Mouse (Mus musculus): Measurements from ENCODE around the gene Map2k5.
A peak's percentile ranks its signal among the peaks of the same experiment; 100 is the strongest.

The Map2k5 gene

DNA sequence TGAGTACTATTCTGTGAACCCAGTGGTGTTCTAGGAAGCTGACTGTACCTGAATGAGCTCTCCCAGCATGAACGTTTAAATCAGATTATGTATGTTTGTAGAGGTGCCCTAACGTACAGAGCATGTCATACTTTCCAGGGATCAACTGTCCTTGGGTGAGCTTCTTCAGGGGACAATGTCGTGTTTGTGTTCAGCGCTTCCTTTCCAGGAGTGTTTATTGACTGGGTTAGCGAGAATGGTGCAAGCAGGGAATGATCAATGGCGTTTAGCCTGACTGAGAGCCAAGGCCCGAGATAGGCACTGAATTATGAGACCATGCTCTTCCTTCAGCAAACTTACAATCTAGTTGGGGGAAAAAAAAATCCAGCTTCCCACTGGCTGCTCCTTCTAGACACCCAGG is 193.8 kb downstream of the Map2k5 start:
- no peak for DNase-seq (ENCODE audit: low spot score)

DNA sequence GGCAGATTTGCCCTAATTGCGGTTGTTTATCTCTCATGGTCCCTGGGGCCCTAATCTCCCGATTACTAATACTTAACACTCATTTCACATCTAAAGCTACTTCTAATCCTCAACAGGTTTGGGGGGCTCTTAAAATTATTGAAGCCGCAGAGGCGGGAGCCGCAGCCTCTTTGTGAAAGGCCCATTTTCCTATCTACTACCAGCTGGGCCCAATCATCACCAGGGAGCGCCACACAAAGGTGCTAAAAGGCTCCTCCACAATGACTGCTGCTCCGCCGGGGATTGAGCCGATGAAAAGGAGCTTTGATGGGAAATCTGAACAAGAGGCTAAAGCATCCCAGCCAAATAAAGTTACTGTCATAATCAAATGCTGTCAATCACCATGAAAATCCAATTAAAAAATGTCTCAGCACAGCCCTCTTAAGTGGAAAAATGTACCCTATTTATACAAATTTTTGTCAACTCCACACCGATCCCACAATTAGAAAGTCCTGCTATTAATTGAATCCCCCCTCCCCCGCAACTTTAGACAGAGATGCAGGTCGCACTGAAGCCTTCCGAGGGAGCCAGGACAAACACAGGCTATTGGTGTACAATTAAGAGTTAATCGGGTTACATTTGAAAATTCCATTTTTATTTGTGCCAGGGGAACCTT is 195.3 kb downstream of the Map2k5 start:
- DNase-seq (ENCODE audit: low spot score), result no peak

DNA sequence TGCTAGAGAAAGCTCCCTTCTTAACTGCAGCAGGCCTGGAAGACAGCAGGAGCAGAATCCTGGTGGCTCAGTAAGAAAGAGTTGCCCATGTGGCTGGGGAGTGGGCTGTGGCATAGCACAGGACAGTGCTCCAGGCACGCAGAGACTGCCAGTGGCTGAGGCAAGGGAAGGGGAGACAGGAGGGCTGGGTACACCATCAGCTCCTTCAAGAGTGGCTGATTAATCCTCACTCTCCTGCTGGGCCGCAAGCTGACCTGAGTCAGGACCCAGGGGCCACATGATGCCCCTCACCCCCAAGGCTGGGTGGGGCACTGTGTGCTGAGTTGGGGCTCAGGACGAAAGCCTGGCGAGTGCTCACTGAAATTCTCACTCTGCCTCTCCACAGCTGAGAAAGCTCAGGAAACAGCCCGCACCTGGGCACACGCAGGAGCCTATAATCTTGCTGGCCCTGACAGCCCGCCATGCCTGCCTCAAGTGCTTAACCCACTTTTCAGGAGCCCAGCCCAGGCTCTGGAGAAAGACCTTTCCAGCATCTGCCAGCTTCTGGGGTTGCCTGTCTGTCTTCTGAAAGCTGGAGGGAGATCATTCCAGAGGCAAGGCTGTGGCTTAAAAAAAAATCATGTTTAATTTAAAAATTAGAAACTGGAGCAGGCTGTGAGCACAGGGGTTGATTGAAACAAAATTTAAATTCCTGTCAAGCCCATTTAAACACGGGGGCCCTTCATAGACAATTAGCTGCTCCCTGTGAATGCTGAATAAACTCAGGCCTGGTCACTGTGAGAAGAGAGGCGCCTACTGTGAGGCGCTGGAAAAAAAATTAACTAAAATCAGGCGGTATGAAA is 196.1 kb downstream of the Map2k5 start:
- DNase-seq (ENCODE audit: low spot score), result no peak

DNA sequence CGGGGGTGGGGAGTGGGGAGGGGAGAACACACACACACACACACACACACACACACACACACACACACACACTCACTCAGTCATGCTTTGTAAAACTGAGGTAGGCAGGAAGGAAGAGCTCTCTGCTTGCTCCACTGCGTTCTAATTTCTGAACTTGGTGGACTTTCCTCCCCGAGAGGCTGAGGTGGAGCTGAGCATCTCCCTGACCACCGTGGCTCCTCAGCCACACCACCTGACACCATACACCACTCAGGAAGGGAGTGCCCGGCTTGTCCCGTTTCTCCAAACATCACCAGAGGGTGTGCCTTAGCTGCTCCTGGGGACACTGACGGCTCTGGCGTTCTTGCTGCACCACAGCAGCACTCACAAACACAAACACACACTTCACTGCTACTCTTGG is 199.4 kb downstream of the Map2k5 start:
- DNase-seq (ENCODE audit: low spot score), result no peak

DNA sequence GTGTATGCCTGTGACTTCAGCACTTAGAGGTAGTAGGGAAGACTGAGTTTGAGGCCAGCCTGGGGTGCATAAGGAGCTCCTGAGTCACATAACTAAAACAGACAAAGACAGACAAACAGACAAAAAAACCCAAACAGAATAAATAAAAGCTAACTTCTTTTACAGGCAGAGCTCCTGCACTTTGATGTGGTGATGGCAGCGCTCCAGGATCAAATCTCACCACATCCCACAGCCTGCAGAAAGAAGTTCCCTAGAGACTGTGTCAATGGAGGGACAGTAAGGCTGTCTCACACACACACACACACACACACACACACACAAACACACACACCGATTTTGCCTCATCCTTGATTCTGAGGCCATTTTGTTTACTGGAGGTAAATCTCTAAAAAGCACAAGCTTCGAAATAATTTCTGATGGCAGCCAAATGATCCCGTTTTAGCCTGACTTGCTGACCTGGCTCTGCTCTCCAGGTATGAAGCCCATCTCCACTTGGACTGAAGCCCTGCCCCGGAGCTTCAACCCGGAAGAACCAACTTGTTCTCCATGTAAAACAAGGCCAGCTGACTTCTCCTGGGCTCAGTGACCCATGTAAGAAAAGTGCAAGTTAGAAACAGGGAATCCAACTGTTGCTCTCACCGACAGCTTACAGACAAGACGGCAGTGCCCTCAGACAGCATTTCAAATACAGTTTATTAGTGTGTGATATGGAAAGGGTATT is 203.5 kb downstream of the Map2k5 start:
- no peak for DNase-seq (ENCODE audit: low spot score)

DNA sequence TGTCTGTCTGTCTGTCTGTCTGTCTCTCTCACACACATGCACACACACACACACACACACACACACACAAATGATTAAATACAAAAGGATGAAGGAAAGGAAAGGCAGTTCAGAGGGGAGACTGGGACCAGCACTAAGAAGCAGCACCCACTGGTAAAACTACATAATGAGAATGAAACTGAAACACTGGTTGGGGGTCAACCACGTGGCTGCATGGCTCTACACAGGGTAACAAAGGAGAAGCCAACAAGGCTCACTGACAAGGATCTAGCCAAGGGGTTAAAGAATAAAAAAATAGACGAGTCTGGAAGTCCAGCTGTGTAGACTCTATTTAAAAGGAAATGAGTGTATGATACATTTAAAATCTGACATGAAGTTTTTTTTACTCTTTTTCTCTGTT is 205.8 kb downstream of the Map2k5 start:
- no peak for DNase-seq (ENCODE audit: low spot score)

DNA sequence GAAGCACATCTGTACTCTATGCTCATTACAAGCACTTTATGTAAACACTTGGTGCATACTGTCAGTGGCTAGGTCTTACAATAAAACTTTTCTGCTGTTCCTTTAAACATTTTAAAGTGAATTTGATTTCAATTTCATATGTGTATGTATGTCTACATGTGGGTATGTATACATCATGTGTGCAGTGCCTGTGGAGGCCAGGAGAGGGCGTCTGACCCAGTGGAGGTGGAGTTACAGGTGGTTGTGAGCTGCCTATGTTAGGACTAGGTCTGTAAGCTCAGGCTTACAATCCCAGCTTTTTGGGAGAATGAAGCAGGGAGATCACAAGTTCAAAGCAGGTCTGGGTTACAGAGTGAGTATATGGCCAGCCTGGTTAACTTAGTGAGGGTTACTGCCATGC is 208.6 kb downstream of the Map2k5 start:
- no peak for DNase-seq (ENCODE audit: low spot score)

DNA sequence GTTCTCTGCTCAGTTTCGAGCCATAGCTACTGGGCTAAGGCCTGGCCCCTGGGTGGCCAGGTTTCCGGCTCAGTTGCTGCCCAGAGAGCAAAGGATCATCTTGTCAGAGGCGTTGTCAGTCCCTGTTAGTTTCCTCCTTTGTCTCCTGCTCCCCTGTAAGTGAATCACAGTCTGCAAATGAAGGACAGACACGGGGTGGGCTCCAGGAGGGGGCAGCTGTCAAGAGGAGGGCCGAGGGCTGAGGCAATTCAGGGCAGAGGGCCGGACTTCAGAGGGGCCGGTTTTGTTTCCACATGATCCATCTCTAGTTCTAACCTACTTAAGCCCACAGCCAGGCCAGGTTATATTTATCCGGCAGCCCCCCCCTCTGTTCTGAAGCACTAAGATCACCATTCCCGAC is 212.6 kb downstream of the Map2k5 start:
- DNase-seq (ENCODE audit: low spot score), result no peak

DNA sequence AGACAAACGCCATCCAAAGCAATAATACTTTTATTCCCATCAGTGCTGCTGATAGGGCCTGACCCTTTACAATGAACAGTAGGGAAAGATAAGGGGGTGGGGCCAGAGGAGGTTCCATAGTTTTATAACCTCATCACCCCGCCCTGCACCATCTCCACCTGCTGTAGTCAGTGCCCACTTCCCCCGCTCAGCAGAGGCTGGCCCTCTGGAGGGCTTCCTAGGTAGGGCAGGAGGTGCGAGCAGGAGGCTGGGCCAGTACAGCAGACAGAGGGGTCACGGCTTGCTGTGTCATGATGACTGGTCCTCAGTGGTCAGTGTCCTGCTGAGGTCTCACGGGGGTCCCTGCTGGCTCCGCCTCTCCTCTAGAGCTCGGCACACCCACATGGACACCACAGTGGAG is 213.9 kb downstream of the Map2k5 start:
- no peak for DNase-seq (ENCODE audit: low spot score)

DNA sequence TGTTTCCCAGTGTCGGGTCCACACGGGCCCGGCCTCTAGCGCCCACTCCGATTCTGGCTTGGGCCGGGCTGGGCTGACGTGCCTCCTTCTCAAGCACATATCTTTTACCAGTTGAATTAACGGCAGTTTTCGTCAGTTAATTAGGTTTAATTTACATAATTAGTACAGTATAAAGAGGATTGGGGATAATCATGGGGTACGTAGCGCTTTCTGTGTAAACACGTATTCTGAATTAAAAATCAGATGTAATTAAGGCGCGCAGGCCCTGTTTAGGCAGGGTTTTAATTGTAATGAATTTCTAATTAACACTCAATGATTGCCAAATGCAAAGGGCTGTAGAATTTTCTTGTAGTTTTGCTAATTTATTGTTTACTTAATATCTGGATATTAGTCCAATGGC is 225.8 kb downstream of the Map2k5 start:
- DNase-seq (ENCODE audit: low spot score), result no peak

DNA sequence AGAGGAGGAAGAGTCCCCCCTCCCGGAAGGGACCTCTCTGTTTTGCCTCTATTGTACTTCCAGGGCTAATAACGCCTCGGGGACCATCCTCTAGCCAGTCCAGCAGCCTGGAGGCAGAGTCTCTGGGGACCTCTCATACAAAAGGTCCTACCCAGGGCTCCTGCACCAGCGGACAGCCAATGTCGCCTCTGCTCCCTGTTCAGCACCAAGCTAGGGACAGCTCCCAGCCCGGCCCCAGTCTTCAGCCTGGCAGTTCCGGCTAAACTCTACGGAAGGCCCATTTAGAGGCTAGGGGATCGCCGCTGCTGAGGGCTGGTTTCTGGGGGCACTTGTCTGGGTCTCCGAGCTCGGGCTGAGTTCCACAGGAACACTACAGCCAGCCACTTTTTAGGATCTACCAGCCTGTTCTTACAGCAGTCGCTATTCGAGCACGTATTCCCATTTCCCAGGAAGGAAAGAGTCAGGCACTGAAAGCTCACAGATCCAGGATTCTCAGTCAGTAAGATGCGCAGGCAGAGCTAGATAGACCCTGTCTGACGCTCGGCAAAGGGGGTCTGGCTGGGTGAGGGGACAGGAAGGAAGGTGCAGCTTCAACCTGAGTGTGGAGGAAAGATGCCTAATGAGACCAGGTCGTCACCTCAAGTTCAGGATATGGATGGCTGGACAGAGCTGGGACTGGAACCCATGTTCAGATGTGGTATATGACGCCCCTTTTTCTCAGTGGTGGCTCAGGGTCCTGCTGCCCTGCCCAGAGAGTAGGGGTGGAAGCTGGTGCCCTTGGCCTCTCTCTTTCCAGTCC is 226.4 kb downstream of the Map2k5 start:
- peak; percentile 75 for DNase-seq (ENCODE audit: low spot score)

DNA sequence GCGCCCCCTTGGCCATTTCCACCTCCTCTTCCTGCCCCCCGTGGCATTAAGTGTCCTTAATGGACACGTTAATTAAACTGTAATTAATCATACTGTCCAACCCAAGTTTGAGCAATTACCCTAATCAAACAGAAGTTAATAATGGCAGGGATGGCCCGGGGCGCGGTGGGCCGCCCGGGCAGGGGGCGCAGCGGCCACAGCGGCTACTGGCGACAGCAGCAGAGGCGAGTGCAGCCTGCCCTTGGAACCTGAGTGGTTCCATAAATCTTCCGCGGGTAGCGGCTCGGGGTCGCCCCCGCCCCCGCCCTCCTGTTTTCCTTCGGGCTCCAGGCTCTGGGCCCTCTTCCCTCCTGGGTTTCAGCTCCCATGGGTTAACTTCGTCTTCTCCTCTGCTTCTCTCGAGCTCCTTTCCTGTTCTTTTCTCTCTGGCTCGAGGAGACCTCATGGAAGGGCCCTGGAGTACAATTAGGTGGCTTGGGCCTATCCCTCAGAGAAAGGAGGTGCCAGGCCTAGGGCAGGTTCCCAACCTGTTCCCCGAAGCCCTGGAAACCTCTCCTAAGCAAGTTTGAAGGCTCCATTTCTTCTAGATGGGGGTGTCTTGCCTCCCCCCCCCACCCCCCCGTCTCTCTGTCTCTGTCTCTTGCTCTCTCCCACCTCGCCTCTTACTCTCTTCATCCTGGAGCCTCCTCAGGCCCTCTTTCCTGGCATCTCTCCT is 227.5 kb downstream of the Map2k5 start:
- DNase-seq (ENCODE audit: low spot score), result no peak

DNA sequence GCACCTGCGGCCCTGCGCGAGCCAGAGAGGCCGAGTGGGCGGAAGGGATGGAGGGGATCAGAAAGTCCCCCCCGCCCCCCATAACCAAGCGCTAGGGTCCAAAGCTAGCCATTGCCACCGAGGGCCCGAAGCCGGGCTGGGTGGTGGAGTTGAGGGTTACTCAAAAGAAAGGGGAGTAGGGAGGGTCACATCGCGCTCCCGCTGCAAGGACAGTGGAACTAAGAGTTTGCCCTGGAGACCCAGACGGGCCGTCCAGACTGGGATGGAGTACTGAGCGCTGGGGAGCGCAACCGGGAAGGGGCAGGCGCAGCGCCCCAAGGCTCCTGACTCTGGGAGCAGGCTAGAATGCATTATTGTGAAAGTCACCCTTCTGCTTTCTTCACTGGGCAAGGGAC is 228.3 kb downstream of the Map2k5 start:
- no peak for DNase-seq (ENCODE audit: low spot score)

DNA sequence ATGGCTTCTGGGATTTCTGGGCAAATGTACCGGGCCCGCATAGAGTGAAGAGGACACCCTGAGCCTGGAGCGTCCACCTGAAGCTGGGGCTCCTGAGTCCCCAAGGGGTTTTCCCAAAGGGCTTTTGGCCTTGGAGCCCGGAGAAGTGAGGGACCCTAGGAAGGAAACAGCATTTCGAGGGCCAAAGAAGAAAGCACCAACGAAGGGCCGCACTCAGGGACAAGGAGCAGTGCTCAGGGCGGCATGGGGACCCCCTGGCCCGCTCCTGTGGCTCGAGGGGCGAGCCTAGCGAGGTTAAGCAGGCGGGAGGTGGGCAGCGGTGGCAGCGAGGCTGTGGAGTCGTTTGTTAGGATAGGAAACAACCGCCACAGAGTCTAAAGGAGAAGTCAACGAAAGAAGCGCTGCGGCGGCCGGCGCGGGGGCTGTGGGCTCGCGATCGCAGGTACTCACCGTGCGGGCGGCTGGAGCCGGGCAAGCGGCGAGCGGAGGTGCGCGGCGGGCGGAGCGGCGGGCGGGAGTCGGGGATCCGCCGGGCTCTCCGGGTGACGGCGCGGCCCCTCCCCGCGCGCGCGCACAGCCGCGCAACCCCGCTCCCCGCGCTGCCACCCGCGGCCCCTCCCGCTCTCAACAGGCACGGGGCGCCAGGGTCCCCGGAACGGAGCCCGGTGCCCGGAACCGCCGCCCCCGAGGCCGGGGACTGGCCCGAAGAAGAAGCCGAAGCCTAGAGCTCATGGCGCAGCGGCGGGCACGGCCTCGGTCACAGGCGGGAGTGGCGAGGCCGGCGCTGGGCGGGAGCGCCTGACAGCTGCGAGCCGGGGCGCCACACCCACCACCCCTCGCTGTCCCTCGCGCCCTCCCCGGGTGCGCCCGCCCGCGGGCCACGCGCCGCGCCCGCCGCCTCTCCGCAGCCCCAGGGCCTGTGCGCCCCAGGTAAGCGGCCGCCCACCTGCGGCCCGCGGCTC is 229.0 kb downstream of the Map2k5 start, which contains the start of gene Skor1:
TSS of gene Skor1 (minus strand) at position 552 of the 962 bp plus-strand sequence.
- no peak for DNase-seq (ENCODE audit: low spot score)

DNA sequence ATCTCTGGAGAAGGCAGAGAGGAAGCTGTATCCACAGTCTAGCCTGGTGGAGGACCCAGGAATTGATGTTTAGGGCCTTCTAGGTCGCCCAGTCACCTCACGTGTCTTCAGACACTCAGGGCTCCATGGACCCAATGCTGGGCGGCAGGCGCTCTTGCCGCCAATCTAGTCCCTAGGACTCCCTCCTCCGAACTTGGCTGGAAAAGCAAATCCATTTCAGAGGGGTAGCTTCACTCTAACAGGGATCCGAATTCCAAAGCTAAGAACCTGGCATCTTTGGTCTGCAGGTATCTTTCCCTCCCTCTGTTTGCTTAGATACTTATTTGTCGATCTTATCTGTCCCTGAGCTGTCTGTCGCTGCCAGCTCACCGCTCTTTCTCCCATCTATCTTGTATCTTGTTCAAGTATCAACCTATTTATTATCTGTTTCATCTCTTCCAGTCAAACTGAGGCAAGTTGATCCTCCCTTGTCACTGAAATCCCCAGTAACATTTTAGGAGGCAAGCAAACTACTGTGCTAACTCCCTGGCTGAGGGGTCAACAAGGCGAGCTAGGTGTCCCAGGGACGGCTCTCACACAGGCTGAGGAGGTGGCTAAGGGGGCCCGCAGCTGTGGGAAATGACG is 229.8 kb downstream of the Map2k5 start:
- no peak for DNase-seq (ENCODE audit: low spot score)

DNA sequence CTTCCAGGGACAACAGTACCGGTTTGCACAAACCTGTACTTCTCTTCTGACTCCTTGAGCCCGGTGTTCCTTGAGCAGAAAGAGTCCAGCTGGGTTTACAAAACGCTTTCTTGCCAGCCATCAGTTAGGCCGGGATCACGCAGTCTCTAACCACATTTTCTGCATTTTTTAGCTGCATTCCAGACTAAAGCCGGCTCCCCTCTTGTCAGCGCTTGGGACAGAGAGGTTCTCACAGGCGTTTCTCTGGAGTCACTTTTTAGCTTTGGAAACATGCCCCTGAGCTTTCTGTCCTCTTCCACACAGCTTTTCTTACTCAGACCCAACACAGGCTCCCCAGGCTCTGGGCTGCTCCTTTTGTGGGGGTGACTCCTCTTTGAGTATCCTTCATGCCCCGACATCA is 230.4 kb downstream of the Map2k5 start:
- no peak for DNase-seq (ENCODE audit: low spot score)

DNA sequence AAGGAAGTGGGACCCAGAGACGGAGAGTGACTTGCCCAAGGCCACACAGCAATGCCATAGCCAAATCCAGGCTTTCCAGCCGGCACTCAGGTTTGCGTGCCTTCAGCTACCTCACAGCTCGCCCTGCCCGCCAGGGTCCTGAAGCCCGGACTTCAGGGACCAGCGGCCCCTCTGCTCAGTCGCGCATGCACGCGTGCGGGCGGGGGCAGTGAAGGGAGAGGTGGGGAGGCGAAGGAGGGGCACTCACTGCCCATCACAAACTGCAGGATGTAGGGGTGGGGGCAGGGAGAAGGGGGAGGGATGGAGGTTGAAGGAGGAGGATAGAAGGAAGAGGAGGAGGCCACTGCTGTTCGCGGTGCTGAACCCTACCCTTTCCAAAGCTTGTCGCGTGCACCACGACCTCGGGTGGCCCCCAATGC is 230.8 kb downstream of the Map2k5 start:
- no peak for DNase-seq (ENCODE audit: low spot score)

DNA sequence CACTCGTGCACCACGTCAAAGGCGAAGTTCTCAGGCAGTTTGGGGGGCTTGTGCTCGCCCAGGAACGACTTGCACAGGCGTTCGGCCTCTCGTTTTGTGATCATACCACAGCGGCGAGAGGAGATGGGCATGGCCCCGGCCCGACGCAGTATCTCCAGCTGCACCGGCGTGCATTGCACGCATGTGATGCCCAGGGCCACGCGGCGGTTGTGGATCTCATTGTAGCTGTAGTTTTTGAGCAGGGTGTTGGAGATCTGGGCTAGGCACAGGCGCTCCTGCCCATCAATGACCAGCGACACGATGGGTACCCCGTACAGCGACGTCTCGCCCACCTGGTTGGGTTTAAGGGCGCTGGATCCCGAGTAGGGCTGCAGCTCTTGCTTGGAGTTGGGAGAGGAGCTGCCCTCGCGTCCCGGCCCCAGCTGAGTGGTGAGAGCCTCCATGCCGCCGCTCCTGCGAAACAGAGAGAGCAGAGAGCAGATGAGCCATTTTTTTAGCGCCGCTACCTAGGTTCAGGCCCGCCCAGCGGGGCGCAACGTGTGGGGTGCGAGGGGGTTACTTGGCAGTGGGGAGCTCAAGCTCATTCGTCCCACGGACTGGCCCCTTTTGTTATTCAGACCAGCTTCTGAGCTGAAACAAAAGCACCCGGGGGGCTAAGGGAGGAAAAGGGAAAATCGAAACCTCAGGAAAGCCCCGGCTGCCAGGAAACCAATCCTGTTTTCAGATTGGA is 231.4 kb downstream of the Map2k5 start:
- DNase-seq (ENCODE audit: low spot score), result no peak

Data from urinary bladder, postnatal 25 days (tissue).